Mouse (Mus musculus) kidney, embryonic 14.5 days (tissue): ENCODE measurements around the gene Arl5c. TPM values are rescaled to one million over a fixed set of nuclear protein-coding genes. Genes with fewer than 3 reads are reported as not detected.
"Not testable (repeated sequence)": the region's sequence is repeated elsewhere in the genome, so short reads cannot be mapped to it uniquely, and the experiment has no call there.

Source experiments
- ATAC-seq: fragments of 200-750 bp; cut with Nextera tagmentation; 2 replicates; pipeline ENCODE4 v1.8.0; 2017; ENCODE audit warnings: moderate number of reproducible peaks, mild to moderate bottlenecking, moderate TSS enrichment, moderate library complexity; ENCODE audit not compliant: low FRiP score, low TSS enrichment
- H3K27ac ChIP-seq: fragments of 300-500 bp; sonication (generic); 2 replicates; pipeline ENCODE4 v1.5.1; 2014; ENCODE audit warnings: low read depth, mild to moderate bottlenecking, low read length, moderate library complexity, mixed read lengths
- H3K27me3 ChIP-seq: fragments of 300-500 bp; sonication (generic); 2 replicates; pipeline ENCODE4 v1.6.1; 2014; ENCODE audit warnings: mild to moderate bottlenecking, low read length; ENCODE audit not compliant: control insufficient read depth, insufficient read depth
- H3K36me3 ChIP-seq: fragments of 300-500 bp; sonication (generic); 2 replicates; pipeline ENCODE4 v1.6.1; 2014; ENCODE audit warnings: low read length, mixed read lengths; ENCODE audit not compliant: control insufficient read depth, insufficient read depth
- H3K4me1 ChIP-seq: fragments of 300-500 bp; sonication (generic); 2 replicates; pipeline ENCODE4 v1.6.1; 2014; ENCODE audit warnings: low read length, mixed read lengths; ENCODE audit not compliant: control insufficient read depth, insufficient read depth
- H3K4me2 ChIP-seq: fragments of 300-500 bp; sonication (generic); replicated peaks from 2 replicates; pipeline ENCODE4 v1.6.1; 2014; ENCODE audit warnings: low read depth, mild to moderate bottlenecking, low read length
- H3K4me3 ChIP-seq: fragments of 300-500 bp; sonication (generic); 2 replicates; pipeline ENCODE4 v1.5.1; 2014; ENCODE audit warnings: mild to moderate bottlenecking, low read length
- H3K9ac ChIP-seq: fragments of 300-500 bp; sonication (generic); 2 replicates; pipeline ENCODE4 v1.6.1; 2014; ENCODE audit warnings: low read depth, mild to moderate bottlenecking, low read length, moderate library complexity
- H3K9me3 ChIP-seq: fragments of 300-500 bp; sonication (generic); 2 replicates; pipeline ENCODE4 v1.6.1; 2016; ENCODE audit warnings: low read length; ENCODE audit not compliant: control insufficient read depth
- WGBS: fragments of 180-500 bp; shearing (Covaris S2); extraction: QIAGEN DNeasy Blood & Tissue Kit; methylation state at CpG from one replicate; pipeline ENCODE4 v1.1.7; 2014; 5-methylcytosine and 5-hydroxymethylcytosine counted together
- polyA plus RNA-seq: library from polyadenylated mRNA; unstranded; fragments of >200 nt; fragmentation: Nextera tagmentation; extraction: Ambion mirVana; gene quantifications from 2 replicates; pipeline ENCODE4 v1.2.1, GENCODE M21; 2014

Gene Arl5c
- polyA plus RNA-seq, 1 experiment from 2014 or later: 9.3 TPM

GRCm38 (mm10) chr11:97954469-97955141, 41.4 kb downstream of the Arl5c start:
- Histone ChIP-seq H3K27ac (no peak overlapping the region), H3K4me1 (0 out of 2 replicates have a peak, but pooled peaks cover 11% of the 10 kb centered on the region), H3K4me3 (no peak overlapping the region), H3K9me3 (no peaks in the 10 kb centered on the region), H3K9ac (no peak overlapping the region), H3K27me3 (no peaks in the 10 kb centered on the region), H3K4me2 (no peak overlapping the region), H3K36me3 (no peaks in the 10 kb centered on the region)
- 53% methylated on average over 14 of the region's 14 CpGs for WGBS
- no peak for ATAC-seq

- no peak overlapping the region for H3K4me2 ChIP-seq
- H3K9ac ChIP-seq: no peak overlapping the region
- no peaks in the 10 kb centered on the region for H3K27me3 ChIP-seq
- H3K4me3 ChIP-seq: no peak overlapping the region
- ATAC-seq: no peak
- H3K4me1 ChIP-seq: 0 out of 2 replicates have a peak, but pooled peaks cover 8% of the 10 kb centered on the region
- H3K9me3 ChIP-seq: no peaks in the 10 kb centered on the region
- H3K36me3 ChIP-seq: no peaks in the 10 kb centered on the region
- no peak overlapping the region for H3K27ac ChIP-seq
- 91% methylated on average over 6 of the region's 6 CpGs for WGBS
Measured at GRCm38 (mm10) chr11:97953939-97954275, 42.1 kb downstream of the Arl5c start.

- H3K9me3 ChIP-seq: no peaks in the 10 kb centered on the region
- H3K4me1 ChIP-seq: 0 out of 2 replicates have a peak, but pooled peaks cover 8% of the 10 kb centered on the region
- H3K27ac ChIP-seq: no peak overlapping the region
- no peak overlapping the region for H3K4me3 ChIP-seq
- no peak overlapping the region for H3K4me2 ChIP-seq
- H3K36me3 ChIP-seq: no peaks in the 10 kb centered on the region
- ATAC-seq: no peak
- no peak overlapping the region for H3K9ac ChIP-seq
- 71% methylated on average over 16 of the region's 16 CpGs for WGBS
- no peaks in the 10 kb centered on the region for H3K27me3 ChIP-seq
Measured at GRCm38 (mm10) chr11:97953179-97953938, 42.6 kb downstream of the Arl5c start.

GRCm38 (mm10) chr11:97952367-97953006, 43.5 kb downstream of the Arl5c start:
- H3K4me3 ChIP-seq: no peak overlapping the region
- 96% methylated on average over 1 of the region's 1 CpGs for WGBS
- H3K27ac ChIP-seq: no peak overlapping the region
- H3K4me2 ChIP-seq: no peak overlapping the region
- H3K9ac ChIP-seq: no peak overlapping the region
- ATAC-seq: no peak
- no peaks in the 10 kb centered on the region for H3K27me3 ChIP-seq
- no peaks in the 10 kb centered on the region for H3K9me3 ChIP-seq
- 0 out of 2 replicates have a peak, but pooled peaks cover 8% of the 10 kb centered on the region for H3K4me1 ChIP-seq
- no peaks in the 10 kb centered on the region for H3K36me3 ChIP-seq

GRCm38 (mm10) chr11:97949703-97950475, 46.1 kb downstream of the Arl5c start:
- 58% methylated on average over 20 of the region's 20 CpGs for WGBS
- no peak overlapping the region for H3K4me2 ChIP-seq
- H3K27me3 ChIP-seq: no peaks in the 10 kb centered on the region
- H3K4me3 ChIP-seq: no peak overlapping the region
- H3K9me3 ChIP-seq: no peaks in the 10 kb centered on the region
- ATAC-seq: no peak
- no peak overlapping the region for H3K9ac ChIP-seq
- H3K27ac ChIP-seq: no peak overlapping the region
- no peaks in the 10 kb centered on the region for H3K36me3 ChIP-seq
- 0 out of 2 replicates have a peak, but pooled peaks cover 8% of the 10 kb centered on the region for H3K4me1 ChIP-seq

GRCm38 (mm10) chr11:97947426-97947825, 48.6 kb downstream of the Arl5c start:
- Histone ChIP-seq H3K36me3 (no peaks in the 10 kb centered on the region), H3K9me3 (no peaks in the 10 kb centered on the region), H3K9ac (no peak overlapping the region), H3K27ac (no peak overlapping the region), H3K27me3 (no peaks in the 10 kb centered on the region), H3K4me1 (0 out of 2 replicates have a peak, but pooled peaks cover 4% of the 10 kb centered on the region), H3K4me2 (no peak overlapping the region), H3K4me3 (no peak overlapping the region)
- peak; percentile 81; the same call in 1 of the 2 replicates for ATAC-seq
- WGBS: 13% methylated on average over 7 of the region's 7 CpGs

GRCm38 (mm10) chr11:97945738-97946289, 50.2 kb downstream of the Arl5c start:
- H3K4me1 ChIP-seq, ATAC-seq, H3K27ac ChIP-seq, H3K9ac ChIP-seq, H3K9me3 ChIP-seq, H3K4me2 ChIP-seq, H3K36me3 ChIP-seq, H3K4me3 ChIP-seq, H3K27me3 ChIP-seq: not testable (repeated sequence)
- WGBS: 93% methylated on average over 7 of the region's 7 CpGs

- Histone ChIP-seq H3K4me3 (no peak overlapping the region), H3K4me1 (0 out of 2 replicates have a peak, but pooled peaks cover 2% of the 10 kb centered on the region), H3K36me3 (no peaks in the 10 kb centered on the region), H3K9ac (no peak overlapping the region), H3K9me3 (no peaks in the 10 kb centered on the region), H3K4me2 (no peak overlapping the region), H3K27ac (no peak overlapping the region), H3K27me3 (no peaks in the 10 kb centered on the region)
- WGBS: 84% methylated on average over 10 of the region's 10 CpGs
- no peak for ATAC-seq
Measured at GRCm38 (mm10) chr11:97945031-97945430, 51.0 kb downstream of the Arl5c start.
